Mouse (Mus musculus) lung, postnatal 10 days (tissue): Measurements from ENCODE around the gene Usp4.
A peak's percentile ranks its signal among the peaks of the same experiment; 100 is the strongest.
"Not testable (repeated sequence)": the region's sequence is repeated elsewhere in the genome, so short reads cannot be mapped to it uniquely, and the experiment has no call there.

ENCODE experiments used
- DNase-seq: peaks from one replicate; pipeline ENCODE4 v3.0.0; 2021

The Usp4 gene

GRCm38 (mm10) chr9:108347540-108348289, at the start of gene Usp4:
Gene Usp4 (plus strand): TSS chr9:108347853.
- peak; percentile 91 for DNase-seq

DNA sequence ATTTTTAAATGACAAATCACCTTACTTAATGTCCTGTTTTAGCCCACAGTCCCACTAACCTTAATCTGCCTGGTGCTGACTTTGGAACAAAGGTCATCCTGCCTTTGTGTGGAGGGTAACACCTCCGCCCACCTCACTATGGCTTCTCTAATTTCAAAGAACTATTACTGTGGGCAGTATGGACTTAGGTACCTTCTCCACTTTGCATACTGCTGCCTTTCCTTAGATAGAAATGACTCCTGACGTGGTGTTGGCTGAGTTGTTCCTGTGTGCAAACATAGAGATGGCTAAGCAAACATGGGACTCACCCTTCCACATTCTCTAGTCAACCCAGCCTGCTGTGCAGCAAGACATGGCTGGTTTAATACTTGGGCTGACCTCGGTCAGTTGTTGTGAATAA, 45.8 kb upstream of the Usp4 start:
- DNase-seq = peak; percentile 25

- DNase-seq = no peak
These were observed 42.9 kb upstream of the Usp4 start for GRCm38 (mm10) chr9:108304716-108305115.

- peak; percentile 13 for DNase-seq
These were observed 42.5 kb upstream of the Usp4 start for GRCm38 (mm10) chr9:108305170-108305569.

- DNase-seq = peak; percentile 99
These were observed 41.8 kb upstream of the Usp4 start, which contains the start of the genes Rhoa and Tcta for GRCm38 (mm10) chr9:108305629-108306520. Gene Rhoa (plus strand): TSS chr9:108306129. Gene Tcta (minus strand): TSS chr9:108306160.

- peak; percentile 92 for DNase-seq
These were observed 41.1 kb upstream of the Usp4 start for GRCm38 (mm10) chr9:108306571-108306980.

DNA sequence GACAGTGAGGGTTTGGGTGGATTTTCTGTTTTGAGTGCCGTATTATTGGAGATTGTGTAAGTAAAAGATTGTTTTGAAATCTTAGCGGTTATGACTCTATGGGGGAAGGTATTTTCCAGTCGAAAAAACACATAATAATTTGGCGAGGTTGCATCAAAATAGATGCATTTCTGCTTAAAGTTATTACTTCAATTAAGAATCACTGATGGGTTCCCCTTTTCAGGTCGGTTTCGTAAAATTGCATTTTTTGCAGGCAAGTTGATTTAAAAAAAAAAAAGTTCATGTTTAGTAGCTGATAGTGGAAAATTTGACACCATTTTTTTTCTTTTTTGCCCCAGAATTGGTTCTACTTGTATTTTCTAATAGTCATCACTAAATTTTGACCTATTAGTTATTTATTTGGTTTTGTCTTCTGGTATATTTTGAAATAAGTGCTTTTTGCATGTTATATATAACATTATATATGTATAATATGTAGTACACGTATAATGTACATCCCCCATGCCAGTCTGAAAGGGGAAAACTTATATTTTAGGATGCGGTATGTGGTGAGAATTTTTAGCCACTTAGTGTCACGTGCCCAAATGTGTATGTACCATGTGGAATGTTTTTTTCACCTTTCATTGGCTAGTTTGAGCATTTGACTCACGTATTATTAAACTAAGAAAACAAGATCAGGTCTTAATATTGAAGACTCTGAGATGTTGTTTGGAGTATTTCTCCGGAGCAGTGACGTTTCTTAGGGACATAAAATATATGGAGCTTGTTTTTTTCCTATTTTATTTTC, 40.4 kb upstream of the Usp4 start:
- no peak for DNase-seq

- DNase-seq = no peak
These were observed 39.5 kb upstream of the Usp4 start for GRCm38 (mm10) chr9:108308141-108308540.

- peak; percentile 30 for DNase-seq
These were observed 30.1 kb upstream of the Usp4 start for GRCm38 (mm10) chr9:108317572-108317971.

DNA sequence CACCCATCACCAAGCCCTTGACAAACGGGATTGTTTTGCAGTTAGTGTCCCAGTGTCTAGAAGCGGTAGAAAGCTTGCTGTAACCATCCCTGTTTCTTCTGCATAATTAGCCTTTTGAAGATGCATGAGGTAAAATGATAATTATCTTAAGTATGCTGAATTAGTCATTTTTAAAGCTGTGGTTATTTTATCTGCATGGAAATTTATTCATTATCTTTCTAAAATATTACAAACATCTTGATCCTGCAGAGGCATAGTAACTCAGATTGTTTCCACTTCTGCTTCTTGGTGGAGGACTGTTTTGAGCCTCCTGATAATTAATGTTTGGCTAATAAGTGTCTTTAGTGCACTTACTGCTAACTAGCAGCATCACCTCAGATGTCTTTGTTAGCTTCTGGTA, 29.2 kb upstream of the Usp4 start:
- DNase-seq = no peak

DNA sequence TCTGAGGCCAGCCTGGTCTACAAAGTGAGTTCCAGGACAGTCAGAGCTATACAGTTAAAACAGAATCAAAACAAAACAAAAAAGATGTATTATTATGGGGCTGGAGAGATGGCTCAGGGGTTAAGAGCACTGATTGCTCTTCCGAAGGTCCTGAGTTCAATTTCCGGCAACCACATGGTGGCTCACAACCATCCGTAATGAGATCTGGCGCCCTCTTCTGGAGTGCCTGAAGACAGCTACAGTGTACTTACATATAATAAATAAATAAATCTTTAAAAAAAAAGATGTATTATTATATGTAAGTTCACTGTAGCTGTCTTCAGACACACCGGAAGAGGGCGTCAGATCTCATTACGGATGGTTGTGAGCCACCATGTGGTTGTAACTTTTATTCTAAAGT, 25.6 kb upstream of the Usp4 start:
- not testable (repeated sequence) for DNase-seq

DNA sequence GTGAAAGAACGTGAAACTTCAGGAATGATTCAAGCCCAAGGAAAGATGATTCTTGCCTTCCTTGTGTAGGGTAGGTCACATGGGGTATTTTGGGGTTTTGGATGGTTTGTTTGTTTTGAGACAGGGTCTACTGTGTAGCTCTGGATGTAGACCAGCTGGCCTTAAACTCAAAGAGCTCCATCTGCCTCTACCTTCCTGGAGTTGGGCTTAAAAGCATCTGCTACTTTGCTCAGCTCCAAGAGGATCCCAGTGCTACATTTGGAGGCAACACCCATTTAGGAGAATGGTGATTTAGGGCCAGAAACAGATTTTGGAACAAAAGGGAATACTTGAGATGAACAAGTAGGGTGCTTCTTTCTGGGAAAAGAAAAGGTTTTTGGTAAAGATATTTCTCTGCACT, 22.9 kb upstream of the Usp4 start:
- DNase-seq = no peak

GRCm38 (mm10) chr9:108325811-108326210, 21.8 kb upstream of the Usp4 start:
- no peak for DNase-seq

DNA sequence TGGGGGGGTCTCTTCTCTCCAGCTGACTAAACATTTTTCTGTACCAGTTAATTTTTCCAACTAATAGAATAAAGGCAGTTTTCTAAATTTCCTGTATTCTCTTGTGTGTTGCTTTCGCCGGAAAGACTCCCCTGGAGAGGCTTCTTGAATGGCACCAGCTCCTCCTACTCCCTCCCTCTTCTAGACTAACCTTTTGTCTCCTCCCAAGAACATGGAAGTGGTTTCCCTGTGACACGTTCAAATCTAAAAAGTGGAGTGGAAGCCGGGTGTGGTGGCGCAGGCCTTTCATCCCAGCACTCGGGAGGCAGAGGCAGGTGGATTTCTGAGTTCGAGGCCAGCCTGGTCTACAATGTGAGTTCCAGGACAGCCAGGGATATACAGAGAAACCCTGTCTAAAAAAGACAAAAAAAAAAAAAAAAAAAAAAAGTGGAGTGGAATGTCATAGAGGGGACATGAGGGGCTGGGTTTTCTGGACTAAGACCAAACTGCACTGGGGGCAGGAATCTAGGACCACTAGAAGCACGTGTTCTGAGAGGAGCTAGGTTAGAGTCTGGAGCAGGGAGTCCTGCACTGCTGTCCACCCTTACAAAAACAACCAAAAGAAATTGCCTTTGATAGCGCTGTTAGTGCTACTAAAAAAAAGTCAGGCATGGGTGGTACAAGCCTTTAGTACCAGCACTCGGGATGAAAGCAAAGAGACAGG, 9.7 kb upstream of the Usp4 start:
- DNase-seq = no peak

- no peak for DNase-seq
These were observed 9.1 kb upstream of the Usp4 start for GRCm38 (mm10) chr9:108338551-108338885.

- peak; percentile 97 for DNase-seq
These were observed 8.5 kb upstream of the Usp4 start, which contains the start of gene Gpx1 for GRCm38 (mm10) chr9:108338886-108339781. Gene Gpx1 (plus strand): TSS chr9:108338903.

DNA sequence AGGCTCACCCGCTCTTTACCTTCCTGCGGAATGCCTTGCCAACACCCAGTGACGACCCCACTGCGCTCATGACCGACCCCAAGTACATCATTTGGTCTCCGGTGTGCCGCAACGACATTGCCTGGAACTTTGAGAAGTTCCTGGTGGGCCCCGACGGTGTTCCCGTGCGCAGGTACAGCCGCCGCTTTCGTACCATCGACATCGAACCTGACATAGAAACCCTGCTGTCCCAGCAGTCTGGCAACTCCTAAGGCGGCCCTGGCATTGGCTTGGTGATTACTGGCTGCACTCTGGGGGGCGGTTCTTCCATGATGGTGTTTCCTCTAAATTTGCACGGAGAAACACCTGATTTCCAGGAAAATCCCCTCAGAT, 7.8 kb upstream of the Usp4 start:
- DNase-seq = peak; percentile 29

GRCm38 (mm10) chr9:108340258-108341138, 7.2 kb upstream of the Usp4 start:
- DNase-seq = peak; percentile 20

DNA sequence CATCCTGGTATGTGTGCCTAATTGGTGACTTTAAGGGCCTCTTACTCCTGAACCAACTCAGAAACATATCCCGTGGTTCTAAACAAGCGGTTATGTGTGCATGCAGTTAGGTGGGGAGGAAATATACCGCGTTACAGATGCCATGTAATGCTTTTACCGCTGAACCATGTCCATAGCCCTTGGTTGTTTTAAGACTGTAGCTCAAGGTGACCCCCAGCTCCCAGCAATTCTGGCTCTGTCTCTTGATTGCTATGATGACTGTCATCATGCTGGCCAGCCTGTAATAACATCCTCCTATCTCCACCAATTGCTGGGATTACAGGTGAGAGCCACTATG, 6.5 kb upstream of the Usp4 start:
- DNase-seq = no peak

- peak; percentile 11 for DNase-seq
These were observed 5.9 kb upstream of the Usp4 start for GRCm38 (mm10) chr9:108341801-108342200.
